In genomic region chr2:24397115-24397514, GRCm38 (mm10) we compare ENCODE assay signal across 20 mouse cellular contexts. TPM values are rescaled to one million over a fixed set of nuclear protein-coding genes. Genes with fewer than 3 reads are reported as not detected.
A peak's percentile ranks its signal among the peaks of the same experiment; 100 is the strongest.
DNase-seq lines count a peak whose midpoint lies in the region; ATAC-seq and TF ChIP-seq lines count a peak whose summit lies in the region.
"Had no signal": no experiment of that assay in that cellular context is flagged by ENCODE, and none has a peak within 500 bp of the region (broad histone marks: within the 10 kb centered on the region; RNA-seq: fewer than 3 reads in every experiment).

No protein-coding gene starts in this region.

- no peak overlapping the region for H3K4me3 ChIP-seq in kidney, postnatal 0 days (replicated peaks; ENCODE audit: low read depth, low read length)
- no peak overlapping the region for H3K4me3 ChIP-seq in kidney, embryonic 16.5 days (ENCODE audit: low read length)
- H3K4me3 ChIP-seq: embryonic facial prominence, embryonic 15.5 days; heart, adult 2 months; limb, embryonic 12.5 days; midbrain, embryonic 10.5 days had no signal

- peak; percentile 44 for TF ChIP-seq CTCF in kidney, postnatal 0 days (IDR thresholded peaks at IDR 0.05; ENCODE audit: low read depth)

- H3K9me3 ChIP-seq in kidney, postnatal 0 days (replicated peaks; ENCODE audit: low read length): no peaks in the 10 kb centered on the region
- no peaks in the 10 kb centered on the region for H3K9me3 ChIP-seq in kidney, embryonic 16.5 days (ENCODE audit: low read length)
- H3K9me3 ChIP-seq: embryonic facial prominence, embryonic 15.5 days; limb, embryonic 12.5 days; midbrain, embryonic 10.5 days had no signal

- no peak overlapping the region for H3K27ac ChIP-seq in kidney, postnatal 0 days
- H3K27ac ChIP-seq in kidney, embryonic 16.5 days (ENCODE audit: low read length): no peak overlapping the region
- H3K27ac ChIP-seq: embryonic facial prominence, embryonic 15.5 days; heart, adult 2 months; limb, embryonic 12.5 days; midbrain, embryonic 10.5 days had no signal

- no peak overlapping the region for H3K4me2 ChIP-seq in kidney, postnatal 0 days (ENCODE audit: low read length)
- no peak overlapping the region for H3K4me2 ChIP-seq in kidney, embryonic 16.5 days (replicated peaks; ENCODE audit: low read depth, low read length)
- H3K4me2 ChIP-seq: embryonic facial prominence, embryonic 15.5 days; limb, embryonic 12.5 days had no signal

- no peaks in the 10 kb centered on the region for H3K27me3 ChIP-seq in kidney, postnatal 0 days (ENCODE audit: insufficient read depth, low read length)
- H3K27me3 ChIP-seq in kidney, embryonic 16.5 days (ENCODE audit: insufficient read depth, low read length): no peaks in the 10 kb centered on the region
- H3K27me3 ChIP-seq: embryonic facial prominence, embryonic 15.5 days had no signal

- H3K9ac ChIP-seq in kidney, postnatal 0 days (ENCODE audit: low read depth, low read length): no peak overlapping the region
- no peak overlapping the region for H3K9ac ChIP-seq in kidney, embryonic 16.5 days (replicated peaks; ENCODE audit: low read length)
- H3K9ac ChIP-seq: embryonic facial prominence, embryonic 15.5 days; limb, embryonic 12.5 days had no signal

- H3K4me1 ChIP-seq in kidney, postnatal 0 days (replicated peaks; ENCODE audit: insufficient read depth, low read length): no peaks in the 10 kb centered on the region
- H3K4me1 ChIP-seq in kidney, embryonic 16.5 days (ENCODE audit: insufficient read depth, low read length): no peaks in the 10 kb centered on the region
- H3K4me1 ChIP-seq: embryonic facial prominence, embryonic 15.5 days; limb, embryonic 12.5 days; midbrain, embryonic 10.5 days had no signal

- no peaks in the 10 kb centered on the region for H3K36me3 ChIP-seq in kidney, postnatal 0 days (ENCODE audit: insufficient read depth, low read length)
- no peaks in the 10 kb centered on the region for H3K36me3 ChIP-seq in kidney, embryonic 16.5 days (ENCODE audit: insufficient read depth, low read length)
- H3K36me3 ChIP-seq: embryonic facial prominence, embryonic 15.5 days; limb, embryonic 12.5 days; midbrain, embryonic 10.5 days had no signal

- DNase-seq in kidney, postnatal 0 days (ENCODE audit: low spot score): no peak
- peak; percentile 26 for DNase-seq in thymus, postnatal 4 days
- DNase-seq in thymus, postnatal 25 days: no peak
- DNase-seq in ZHBTc4 (ENCODE audit: low read depth, low spot score): peak; percentile 53
- DNase-seq in right cerebral cortex, adult 18-20 months: no peak
- no peak for DNase-seq in lung, postnatal 25 days (ENCODE audit: low spot score)
- DNase-seq: adrenal gland, postnatal 25 days; cerebellum, adult 11-12 months; cerebellum, postnatal 14 days; embryo, embryonic 11 days; gastrocnemius, postnatal 10 days; heart, postnatal 4 days; kidney, adult 8-10 months; lung, postnatal 36 days had no signal

- WGBS in kidney, postnatal 0 days: 14% methylated on average over 2 of the region's 2 CpGs
- 21% methylated on average over 2 of the region's 2 CpGs for WGBS in kidney, embryonic 16.5 days

- no peak for ATAC-seq in kidney, postnatal 0 days (replicated peaks; ENCODE audit: low FRiP score, low read depth)
- ATAC-seq in kidney, embryonic 16.5 days (ENCODE audit: low FRiP score, low TSS enrichment): no peak
- ATAC-seq: hindbrain, embryonic 16.5 days had no signal

RNA-seq across cellular contexts. Expression of gene Psd4, which starts 29.7 kb away (rescaled TPM):
- polyA plus RNA-seq in kidney, postnatal 0 days (2015; fragmentation: Nextera tagmentation; extraction: Ambion mirVana): 2.2 and 2.3 TPM in 2 replicates
- polyA plus RNA-seq in kidney, embryonic 16.5 days (2015; fragmentation: Nextera tagmentation; extraction: Ambion mirVana): 2.4 and 3.1 TPM in 2 replicates

Comparison
In these comparisons a context has a peak if more than half of its experiments do, and no peak if none do; other contexts are left out.
1. DNase-seq: peak in thymus, postnatal 4 days (single experiment) and ZHBTc4 (single experiment); none in kidney, postnatal 0 days (single experiment), thymus, postnatal 25 days (single experiment), right cerebral cortex, adult 18-20 months (single experiment) and lung, postnatal 25 days (single experiment).